Comparison of ENCODE assay signal across 9 mouse cellular contexts in genomic region chr14:79327033-79327432, GRCm38 (mm10). TPM values are rescaled to one million over a fixed set of nuclear protein-coding genes. Genes with fewer than 3 reads are reported as not detected.
A peak's percentile ranks its signal among the peaks of the same experiment; 100 is the strongest.
DNase-seq lines count a peak whose midpoint lies in the region; ATAC-seq and TF ChIP-seq lines count a peak whose summit lies in the region.
"Had no signal": no experiment of that assay in that cellular context is flagged by ENCODE, and none has a peak within 500 bp of the region (broad histone marks: within the 10 kb centered on the region; RNA-seq: fewer than 3 reads in every experiment).

No protein-coding gene starts in this region.

- 21% methylated on average over 5 of the region's 5 CpGs for WGBS in lung, adult 2 months
- WGBS in neural tube, embryonic 15.5 days: 27% methylated on average over 5 of the region's 5 CpGs

- no peaks in the 10 kb centered on the region for H3K27me3 ChIP-seq in neural tube, embryonic 15.5 days (replicated peaks)

- no peaks in the 10 kb centered on the region for H3K9me3 ChIP-seq in neural tube, embryonic 15.5 days (replicated peaks)

- H3K4me1 ChIP-seq in lung, adult 2 months (ENCODE audit: control insufficient read depth, insufficient read depth, low read length): peaks cover 5% of the 10 kb centered on the region
- H3K4me1 ChIP-seq in neural tube, embryonic 15.5 days: peaks cover 7% of the 10 kb centered on the region

- no peaks in the 10 kb centered on the region for H3K36me3 ChIP-seq in neural tube, embryonic 15.5 days

- H3K27ac ChIP-seq in layer of hippocampus, adult 2 months: no peak overlapping the region
- no peak overlapping the region for H3K27ac ChIP-seq in neural tube, embryonic 15.5 days (replicated peaks)
- H3K27ac ChIP-seq: macrophage had no signal

- ATAC-seq in activated CD4-positive, CD25-positive, alpha-beta regulatory T cell, adult 4 months: peak; percentile 47
- no peak for ATAC-seq in neural tube, embryonic 15.5 days (ENCODE audit: low FRiP score)

- no peak for TF ChIP-seq POLR2A in lung, adult 2 months (IDR thresholded peaks at IDR 0.05; ENCODE audit: borderline replicate concordance, extremely low read depth, low read depth, low read length)

- H3K4me3 ChIP-seq in layer of hippocampus, adult 2 months: no peak overlapping the region
- no peak overlapping the region for H3K4me3 ChIP-seq in lung, adult 2 months (replicated peaks; ENCODE audit: extremely low read depth, low read depth, low read length)
- no peak overlapping the region for H3K4me3 ChIP-seq in neural tube, embryonic 15.5 days (replicated peaks)

- H3K9ac ChIP-seq in neural tube, embryonic 15.5 days (replicated peaks): no peak overlapping the region

- H3K4me2 ChIP-seq in neural tube, embryonic 15.5 days: no peak overlapping the region

- DNase-seq in adrenal gland, adult 18-20 months (ENCODE audit: low spot score in 2 of 2): peak; percentile 29 to 31
- no peak for DNase-seq in adrenal gland, adult 8-10 months
- peak in 1 of 2 experiments; percentile 45 for DNase-seq in layer of hippocampus, adult 2 months (ENCODE audit: low spot score in 2 of 2)
- DNase-seq in layer of hippocampus, adult 9-11 months: no peak
- peak; percentile 29 for DNase-seq in embryo, embryonic 9.5 days (ENCODE audit: extremely low spot score)
- peak; percentile 25 for DNase-seq in lung, adult 2 months

- peak; percentile 83 for TF ChIP-seq CTCF in layer of hippocampus, adult 2 months (conservative IDR thresholded peaks at IDR 0.05)
- no peak; the same call in 1 of the 2 replicates for TF ChIP-seq CTCF in lung, adult 2 months (IDR thresholded peaks at IDR 0.05; ENCODE audit: insufficient read depth, low read length)

RNA-seq across cellular contexts. Expression of gene Rgcc, which starts 25.6 kb away (rescaled TPM):
- total RNA-seq in adrenal gland, adult 18-20 months (2021): 100 to 1,000 TPM; 152 to 273 TPM
- 100 to 1,000 TPM in 3 of 4 experiments, 10 to 100 TPM in 1; 88.1 to 240 (median 162) TPM for total RNA-seq in adrenal gland, adult 8-10 months (2022)
- total RNA-seq in layer of hippocampus, adult 2 months (2021): 10 to 100 TPM; 37.1 to 40.7 TPM
- 10 to 100 TPM; 27.5 to 38.3 TPM for polyA plus RNA-seq in activated CD4-positive, CD25-positive, alpha-beta regulatory T cell, adult 4 months (2017; shearing (Covaris generic))
- polyA plus RNA-seq in lung, adult 2 months (2012; rRNA removed): 279 and 648 TPM in 2 replicates
- polyA plus RNA-seq in neural tube, embryonic 15.5 days (2015; fragmentation: Nextera tagmentation; extraction: Ambion mirVana): 36.1 and 89.6 TPM in 2 replicates

Comparison
In these comparisons a context has a peak if more than half of its experiments do, and no peak if none do; other contexts are left out.
1. DNase-seq: peak in adrenal gland, adult 18-20 months (2 of 2), embryo, embryonic 9.5 days (single experiment) and lung, adult 2 months (single experiment); none in adrenal gland, adult 8-10 months (single experiment) and layer of hippocampus, adult 9-11 months (single experiment).